Mouse (Mus musculus) heart, embryonic 10.5 days (tissue): Measurements from ENCODE around the gene Capza1. TPM values are rescaled to one million over a fixed set of nuclear protein-coding genes. Genes with fewer than 3 reads are reported as not detected.

ENCODE experiments used
- DNase-seq: peaks from one replicate; pipeline ENCODE4 v3.0.0-alpha.2; 2017; ENCODE audit warnings: low spot score
- H3K27ac ChIP-seq: fragments of 300-500 bp; sonication (generic); 2 replicates; pipeline ENCODE4 v1.5.1; 2016; ENCODE audit warnings: mild to moderate bottlenecking
- H3K27me3 ChIP-seq: fragments of 300-500 bp; sonication (generic); 2 replicates; pipeline ENCODE4 v1.6.1; 2016; ENCODE audit warnings: mild to moderate bottlenecking; ENCODE audit not compliant: poor library complexity, insufficient read depth, severe bottlenecking
- H3K36me3 ChIP-seq: fragments of 300-500 bp; sonication (generic); 2 replicates; pipeline ENCODE4 v1.6.1; 2016; ENCODE audit warnings: mild to moderate bottlenecking, moderate library complexity
- H3K4me1 ChIP-seq: fragments of 300-500 bp; sonication (generic); 2 replicates; pipeline ENCODE4 v1.6.1; 2016; ENCODE audit warnings: mild to moderate bottlenecking
- H3K4me3 ChIP-seq: fragments of 300-500 bp; sonication (generic); 2 replicates; pipeline ENCODE4 v1.5.1; 2016; ENCODE audit warnings: mild to moderate bottlenecking, moderate library complexity
- H3K9me3 ChIP-seq: fragments of 300-500 bp; sonication (generic); 2 replicates; pipeline ENCODE4 v1.6.1; 2016; ENCODE audit warnings: mild to moderate bottlenecking, moderate library complexity
- WGBS: fragments of 180-500 bp; shearing (Covaris S2); methylation state at CpG from one replicate; pipeline ENCODE4 v1.1.7; 2016; 5-methylcytosine and 5-hydroxymethylcytosine counted together
- polyA plus RNA-seq: library from polyadenylated mRNA; unstranded; fragments of >200 nt; fragmentation: Nextera tagmentation; extraction: Ambion mirVana; gene quantifications from 2 replicates; pipeline ENCODE4 v1.2.1, GENCODE M21; 2016

The Capza1 gene
- polyA plus RNA-seq, 1 experiment from 2014 or later: 202 TPM

- Histone ChIP-seq H3K27ac (no peak overlapping the region), H3K9me3 (no peaks in the 10 kb centered on the region), H3K36me3 (peaks cover 28% of the 10 kb centered on the region), H3K4me3 (no peak overlapping the region), H3K27me3 (no peaks in the 10 kb centered on the region), H3K4me1 (no peaks in the 10 kb centered on the region)
- no peak for DNase-seq
Measured at GRCm38 (mm10) chr3:104854866-104855265, 9.4 kb downstream of the Capza1 start.

- Histone ChIP-seq H3K27me3 (no peaks in the 10 kb centered on the region), H3K9me3 (no peaks in the 10 kb centered on the region), H3K27ac (no peak overlapping the region), H3K4me1 (no peaks in the 10 kb centered on the region), H3K4me3 (no peak overlapping the region), H3K36me3 (peaks cover 32% of the 10 kb centered on the region)
- DNase-seq: no peak
- 79% methylated on average over 1 of the region's 1 CpGs for WGBS
Measured at GRCm38 (mm10) chr3:104854465-104854864, 9.8 kb downstream of the Capza1 start.

GRCm38 (mm10) chr3:104846601-104847000, 17.7 kb downstream of the Capza1 start:
- WGBS: 79% methylated on average over 4 of the region's 4 CpGs
- Histone ChIP-seq H3K36me3 (peaks cover 62% of the 10 kb centered on the region), H3K4me1 (0 out of 2 replicates have a peak, but pooled peaks cover 8% of the 10 kb centered on the region), H3K27ac (no peak overlapping the region), H3K4me3 (no peak overlapping the region), H3K27me3 (no peaks in the 10 kb centered on the region), H3K9me3 (no peaks in the 10 kb centered on the region)
- DNase-seq: no peak

GRCm38 (mm10) chr3:104841049-104841448, 23.3 kb downstream of the Capza1 start:
- Histone ChIP-seq H3K36me3 (peaks cover 80% of the 10 kb centered on the region), H3K9me3 (no peaks in the 10 kb centered on the region), H3K4me1 (0 out of 2 replicates have a peak, but pooled peaks cover under 1% of the 10 kb centered on the region), H3K27ac (no peak overlapping the region), H3K27me3 (no peaks in the 10 kb centered on the region), H3K4me3 (no peak overlapping the region)
- WGBS: 92% methylated on average over 5 of the region's 5 CpGs
- DNase-seq: no peak

- DNase-seq: no peak
- H3K27me3 ChIP-seq: no peaks in the 10 kb centered on the region
- H3K9me3 ChIP-seq: no peaks in the 10 kb centered on the region
- peaks cover 74% of the 10 kb centered on the region for H3K36me3 ChIP-seq
- no peaks in the 10 kb centered on the region for H3K4me1 ChIP-seq
- H3K27ac ChIP-seq: no peak overlapping the region
- WGBS: 92% methylated on average over 3 of the region's 3 CpGs
- H3K4me3 ChIP-seq: no peak overlapping the region
Measured at GRCm38 (mm10) chr3:104835797-104836196, 28.5 kb downstream of the Capza1 start.

- Histone ChIP-seq H3K4me1 (peaks cover 23% of the 10 kb centered on the region), H3K4me3 (no peak overlapping the region), H3K27me3 (no peaks in the 10 kb centered on the region), H3K36me3 (peaks cover 27% of the 10 kb centered on the region), H3K27ac (no peak overlapping the region), H3K9me3 (no peaks in the 10 kb centered on the region)
- 89% methylated on average over 3 of the region's 3 CpGs for WGBS
- DNase-seq: no peak
Measured at GRCm38 (mm10) chr3:104822413-104822812, 41.9 kb downstream of the Capza1 start.

GRCm38 (mm10) chr3:104820426-104820825, 43.9 kb downstream of the Capza1 start:
- Histone ChIP-seq H3K27me3 (no peaks in the 10 kb centered on the region), H3K4me3 (no peak overlapping the region), H3K36me3 (peaks cover 21% of the 10 kb centered on the region), H3K4me1 (peaks cover 38% of the 10 kb centered on the region), H3K9me3 (no peaks in the 10 kb centered on the region), H3K27ac (no peak overlapping the region)
- 65% methylated on average over 1 of the region's 1 CpGs for WGBS
- DNase-seq: no peak

GRCm38 (mm10) chr3:104818749-104819134, 45.6 kb downstream of the Capza1 start:
- Histone ChIP-seq H3K36me3 (peaks cover 29% of the 10 kb centered on the region), H3K4me1 (peaks cover 42% of the 10 kb centered on the region), H3K27ac (peak overlapping the region; percentile 98), H3K9me3 (no peaks in the 10 kb centered on the region), H3K4me3 (peak overlapping the region; percentile 98), H3K27me3 (no peaks in the 10 kb centered on the region)
- 5% methylated on average over 3 of the region's 3 CpGs for WGBS
- no peak for DNase-seq

- under 1% methylated on average over 40 of the region's 40 CpGs for WGBS
- peak within 1 kb of the TSS; percentile 98 for H3K4me3 ChIP-seq
- no peaks in the 10 kb centered on the region for H3K9me3 ChIP-seq
- peak within 1 kb of the TSS; percentile 98 for H3K27ac ChIP-seq
- no peaks in the 10 kb centered on the region for H3K27me3 ChIP-seq
- H3K36me3 ChIP-seq: peaks cover 35% of the 10 kb centered on the region
- peaks cover 42% of the 10 kb centered on the region for H3K4me1 ChIP-seq
- DNase-seq: peak; percentile 95
Measured at GRCm38 (mm10) chr3:104817991-104818748, 46.1 kb downstream of the Capza1 start, which contains the start of gene Mov10. Mov10 (minus strand) TSS chr3:104818563.

- WGBS: under 1% methylated on average over 46 of the region's 46 CpGs
- H3K36me3 ChIP-seq: peaks cover 33% of the 10 kb centered on the region
- H3K4me3 ChIP-seq: peak overlapping the region; percentile 98
- no peaks in the 10 kb centered on the region for H3K9me3 ChIP-seq
- no peaks in the 10 kb centered on the region for H3K27me3 ChIP-seq
- DNase-seq: peak; percentile 87
- peak overlapping the region; percentile 98 for H3K27ac ChIP-seq
- H3K4me1 ChIP-seq: peaks cover 42% of the 10 kb centered on the region
Measured at GRCm38 (mm10) chr3:104817481-104817990, 46.8 kb downstream of the Capza1 start.

- 95% methylated on average over 7 of the region's 7 CpGs for WGBS
- no peaks in the 10 kb centered on the region for H3K9me3 ChIP-seq
- H3K27me3 ChIP-seq: no peaks in the 10 kb centered on the region
- no peak overlapping the region for H3K4me3 ChIP-seq
- peaks cover 47% of the 10 kb centered on the region for H3K4me1 ChIP-seq
- peak; percentile 68 for DNase-seq
- peaks cover 25% of the 10 kb centered on the region for H3K36me3 ChIP-seq
- no peak overlapping the region for H3K27ac ChIP-seq
Measured at GRCm38 (mm10) chr3:104816130-104816529, 48.2 kb downstream of the Capza1 start.

GRCm38 (mm10) chr3:104815346-104815745, 49.0 kb downstream of the Capza1 start:
- no peaks in the 10 kb centered on the region for H3K27me3 ChIP-seq
- 95% methylated on average over 2 of the region's 2 CpGs for WGBS
- no peak overlapping the region for H3K4me3 ChIP-seq
- H3K27ac ChIP-seq: no peak overlapping the region
- H3K4me1 ChIP-seq: peaks cover 47% of the 10 kb centered on the region
- H3K9me3 ChIP-seq: no peaks in the 10 kb centered on the region
- DNase-seq: no peak
- peaks cover 25% of the 10 kb centered on the region for H3K36me3 ChIP-seq

- Histone ChIP-seq H3K9me3 (no peaks in the 10 kb centered on the region), H3K4me1 (peaks cover 41% of the 10 kb centered on the region), H3K36me3 (peaks cover 25% of the 10 kb centered on the region), H3K27me3 (no peaks in the 10 kb centered on the region), H3K27ac (no peak overlapping the region), H3K4me3 (no peak overlapping the region)
- WGBS: 95% methylated on average over 1 of the region's 1 CpGs
- no peak for DNase-seq
Measured at GRCm38 (mm10) chr3:104814746-104815145, 49.6 kb downstream of the Capza1 start.
